Mouse (Mus musculus) hindbrain, embryonic 12.5 days (tissue): ENCODE measurements around the gene Stau1. TPM values are rescaled to one million over a fixed set of nuclear protein-coding genes. Genes with fewer than 3 reads are reported as not detected.

Experiments
- ATAC-seq: fragments of 200-750 bp; cut with Nextera tagmentation; 2 replicates; pipeline ENCODE4 v1.8.0; 2017; ENCODE audit warnings: moderate TSS enrichment; ENCODE audit not compliant: low FRiP score
- H3K27ac ChIP-seq: fragments of 300-500 bp; sonication (generic); 2 replicates; pipeline ENCODE4 v1.5.1; 2016; ENCODE audit warnings: mild to moderate bottlenecking
- H3K27me3 ChIP-seq: fragments of 300-500 bp; sonication (generic); 2 replicates; pipeline ENCODE4 v1.6.1; 2016; ENCODE audit warnings: mild to moderate bottlenecking
- H3K36me3 ChIP-seq: fragments of 300-500 bp; sonication (generic); 2 replicates; pipeline ENCODE4 v1.6.1; 2016; ENCODE audit warnings: mild to moderate bottlenecking
- H3K4me1 ChIP-seq: fragments of 300-500 bp; sonication (generic); 2 replicates; pipeline ENCODE4 v1.6.1; 2016
- H3K4me2 ChIP-seq: fragments of 300-500 bp; sonication (generic); replicated peaks from 2 replicates; pipeline ENCODE4 v1.6.1; 2016; ENCODE audit warnings: mild to moderate bottlenecking
- H3K4me3 ChIP-seq: fragments of 300-500 bp; sonication (generic); 2 replicates; pipeline ENCODE4 v1.5.1; 2016; ENCODE audit warnings: mild to moderate bottlenecking
- H3K9ac ChIP-seq: fragments of 300-500 bp; sonication (generic); 2 replicates; pipeline ENCODE4 v1.6.1; 2016; ENCODE audit warnings: mild to moderate bottlenecking, moderate library complexity
- H3K9me3 ChIP-seq: fragments of 300-500 bp; sonication (generic); replicated peaks from 2 replicates; pipeline ENCODE4 v1.6.1; 2016; ENCODE audit warnings: mild to moderate bottlenecking
- WGBS: fragments of 180-500 bp; shearing (Covaris S2); methylation state at CpG from one replicate; pipeline ENCODE4 v1.1.7; 2016; 5-methylcytosine and 5-hydroxymethylcytosine counted together
- polyA plus RNA-seq: library from polyadenylated mRNA; unstranded; fragments of >200 nt; fragmentation: Nextera tagmentation; extraction: Ambion mirVana; gene quantifications from 2 replicates; pipeline ENCODE4 v1.2.1, GENCODE M21; 2016

Gene Stau1
- polyA plus RNA-seq, 1 experiment from 2014 or later: 115 TPM

- Histone ChIP-seq H3K27me3 (no peaks in the 10 kb centered on the region), H3K4me2 (no peak overlapping the region), H3K4me1 (0 out of 2 replicates have a peak, but pooled peaks cover 6% of the 10 kb centered on the region), H3K27ac (no peak overlapping the region), H3K36me3 (peaks cover under 1% of the 10 kb centered on the region; the same call in 1 of the 2 replicates), H3K9me3 (no peaks in the 10 kb centered on the region), H3K9ac (no peak overlapping the region), H3K4me3 (no peak overlapping the region)
- 68% methylated on average over 3 of the region's 3 CpGs for WGBS
- no peak for ATAC-seq
These were observed 18.6 kb downstream of the Stau1 start for GRCm38 (mm10) chr2:166977490-166977889.

GRCm38 (mm10) chr2:166976356-166976755 is 19.7 kb downstream of the Stau1 start:
- WGBS: 73% methylated on average over 3 of the region's 3 CpGs
- Histone ChIP-seq H3K9ac (no peak overlapping the region), H3K4me2 (no peak overlapping the region), H3K27ac (no peak overlapping the region), H3K4me1 (0 out of 2 replicates have a peak, but pooled peaks cover 6% of the 10 kb centered on the region), H3K36me3 (no peaks in the 10 kb centered on the region), H3K4me3 (no peak overlapping the region), H3K9me3 (no peaks in the 10 kb centered on the region), H3K27me3 (no peaks in the 10 kb centered on the region)
- no peak for ATAC-seq

- no peak overlapping the region for H3K27ac ChIP-seq
- ATAC-seq: no peak
- H3K36me3 ChIP-seq: no peaks in the 10 kb centered on the region
- no peaks in the 10 kb centered on the region for H3K9me3 ChIP-seq
- no peak overlapping the region for H3K9ac ChIP-seq
- H3K4me3 ChIP-seq: no peak overlapping the region
- H3K27me3 ChIP-seq: no peaks in the 10 kb centered on the region
- H3K4me1 ChIP-seq: 0 out of 2 replicates have a peak, but pooled peaks cover 6% of the 10 kb centered on the region
- WGBS: 89% methylated on average over 6 of the region's 6 CpGs
- H3K4me2 ChIP-seq: no peak overlapping the region
These were observed 21.8 kb downstream of the Stau1 start for GRCm38 (mm10) chr2:166974177-166974872.

GRCm38 (mm10) chr2:166973153-166973552 is 22.9 kb downstream of the Stau1 start:
- Histone ChIP-seq H3K9ac (no peak overlapping the region), H3K9me3 (no peaks in the 10 kb centered on the region), H3K27ac (no peak overlapping the region), H3K27me3 (no peaks in the 10 kb centered on the region), H3K36me3 (no peaks in the 10 kb centered on the region), H3K4me2 (no peak overlapping the region), H3K4me3 (no peak overlapping the region), H3K4me1 (0 out of 2 replicates have a peak, but pooled peaks cover 6% of the 10 kb centered on the region)
- no peak for ATAC-seq
- WGBS: 82% methylated on average over 1 of the region's 1 CpGs

DNA sequence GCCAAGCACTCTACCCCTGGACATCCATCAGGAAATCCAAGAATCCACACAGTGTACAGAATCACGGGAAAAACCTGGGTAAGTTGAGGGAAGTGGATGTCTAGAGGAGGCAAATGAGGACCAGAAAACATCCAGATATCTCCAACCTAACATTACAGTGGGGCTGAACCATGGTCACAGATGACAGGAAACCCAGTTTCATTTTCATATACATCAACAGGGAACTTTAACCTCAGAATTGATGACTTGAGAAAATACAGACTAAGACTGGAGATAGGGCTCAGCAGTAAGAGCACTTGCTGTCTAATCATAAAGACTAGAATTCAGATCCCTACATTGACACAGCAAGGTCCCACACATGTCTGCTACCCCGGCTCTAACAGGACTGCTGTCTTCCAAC is 31.3 kb downstream of the Stau1 start:
- Histone ChIP-seq H3K9ac (no peak overlapping the region), H3K36me3 (peaks cover 22% of the 10 kb centered on the region), H3K27me3 (no peaks in the 10 kb centered on the region), H3K27ac (no peak overlapping the region), H3K9me3 (no peaks in the 10 kb centered on the region), H3K4me1 (no peaks in the 10 kb centered on the region), H3K4me2 (no peak overlapping the region), H3K4me3 (no peak overlapping the region)
- WGBS: 86% methylated on average over 2 of the region's 2 CpGs
- ATAC-seq: no peak

GRCm38 (mm10) chr2:166963257-166963656 is 32.8 kb downstream of the Stau1 start:
- no peaks in the 10 kb centered on the region for H3K4me1 ChIP-seq
- no peaks in the 10 kb centered on the region for H3K9me3 ChIP-seq
- no peak overlapping the region for H3K4me2 ChIP-seq
- no peak overlapping the region for H3K4me3 ChIP-seq
- WGBS: 91% methylated on average over 8 of the region's 8 CpGs
- ATAC-seq: no peak
- H3K27me3 ChIP-seq: no peaks in the 10 kb centered on the region
- H3K36me3 ChIP-seq: peaks cover 37% of the 10 kb centered on the region
- H3K9ac ChIP-seq: no peak overlapping the region
- no peak overlapping the region for H3K27ac ChIP-seq

GRCm38 (mm10) chr2:166960648-166961330 is 35.3 kb downstream of the Stau1 start:
- Histone ChIP-seq H3K27ac (no peak overlapping the region), H3K9ac (no peak overlapping the region), H3K4me2 (no peak overlapping the region), H3K4me1 (no peaks in the 10 kb centered on the region), H3K4me3 (no peak overlapping the region), H3K9me3 (no peaks in the 10 kb centered on the region), H3K36me3 (peaks cover 59% of the 10 kb centered on the region), H3K27me3 (no peaks in the 10 kb centered on the region)
- 91% methylated on average over 8 of the region's 8 CpGs for WGBS
- ATAC-seq: no peak

GRCm38 (mm10) chr2:166956805-166957204 is 39.3 kb downstream of the Stau1 start:
- whole genome bisulfite sequencing: 56% methylated on average over 7 of the region's 7 CpGs
- Histone ChIP-seq H3K9ac (no peak overlapping the region), H3K36me3 (peaks cover 90% of the 10 kb centered on the region), H3K27ac (no peak overlapping the region), H3K4me1 (no peaks in the 10 kb centered on the region), H3K27me3 (no peaks in the 10 kb centered on the region), H3K4me2 (no peak overlapping the region), H3K4me3 (no peak overlapping the region), H3K9me3 (no peaks in the 10 kb centered on the region)
- ATAC-seq: no peak

- no peak overlapping the region for H3K4me2 ChIP-seq
- 85% methylated on average over 6 of the region's 6 CpGs for WGBS
These were observed 43.9 kb downstream of the Stau1 start for GRCm38 (mm10) chr2:166952151-166952550.

GRCm38 (mm10) chr2:166950853-166951648 is 45.0 kb downstream of the Stau1 start:
- H3K36me3 ChIP-seq: peaks cover 92% of the 10 kb centered on the region
- no peak for ATAC-seq
- 79% methylated on average over 14 of the region's 14 CpGs for WGBS

More at GRCm38 (mm10) chr2:166952151-166952550, 43.9 kb downstream of the Stau1 start:
- ATAC-seq: no peak
- no peak overlapping the region for H3K4me3 ChIP-seq
- H3K4me1 ChIP-seq: no peaks in the 10 kb centered on the region
- no peaks in the 10 kb centered on the region for H3K9me3 ChIP-seq
- H3K27ac ChIP-seq: no peak overlapping the region
- H3K36me3 ChIP-seq: peaks cover 91% of the 10 kb centered on the region
- no peak overlapping the region for H3K9ac ChIP-seq
- H3K27me3 ChIP-seq: no peaks in the 10 kb centered on the region

GRCm38 (mm10) chr2:166948936-166949335 is 47.2 kb downstream of the Stau1 start:
- Histone ChIP-seq H3K4me3 (no peak overlapping the region), H3K36me3 (peaks cover 89% of the 10 kb centered on the region), H3K27me3 (no peaks in the 10 kb centered on the region), H3K4me1 (no peaks in the 10 kb centered on the region), H3K9me3 (no peaks in the 10 kb centered on the region), H3K4me2 (no peak overlapping the region), H3K9ac (no peak overlapping the region), H3K27ac (no peak overlapping the region)
- WGBS: 90% methylated on average over 10 of the region's 10 CpGs
- ATAC-seq: no peak

More at GRCm38 (mm10) chr2:166950853-166951648, 45.0 kb downstream of the Stau1 start:
- Histone ChIP-seq H3K4me3 (no peak overlapping the region), H3K9ac (no peak overlapping the region), H3K4me2 (no peak overlapping the region), H3K27me3 (no peaks in the 10 kb centered on the region), H3K9me3 (no peaks in the 10 kb centered on the region), H3K4me1 (no peaks in the 10 kb centered on the region), H3K27ac (no peak overlapping the region)

DNA sequence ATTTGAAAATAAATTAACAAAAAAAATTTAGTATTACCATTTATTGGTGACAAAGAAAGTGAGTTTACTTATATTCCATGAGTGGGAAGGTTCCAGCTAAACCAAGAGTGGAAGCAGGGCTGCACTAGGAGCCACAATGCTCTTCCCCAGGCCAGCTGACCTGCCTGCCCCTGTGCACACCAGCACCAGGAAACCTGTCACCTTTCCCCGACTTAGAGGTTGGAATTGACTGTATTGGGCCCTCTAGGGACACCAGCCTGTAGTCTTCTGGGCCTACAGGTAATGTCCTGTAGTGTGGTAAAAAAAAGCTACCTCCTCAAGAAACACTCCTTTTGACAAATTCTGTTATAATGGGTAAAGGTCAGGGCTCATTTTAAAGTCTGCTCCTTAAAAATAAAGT is 47.9 kb downstream of the Stau1 start:
- no peak overlapping the region for H3K27ac ChIP-seq
- no peak overlapping the region for H3K4me3 ChIP-seq
- H3K9ac ChIP-seq: no peak overlapping the region
- H3K4me2 ChIP-seq: no peak overlapping the region
- no peaks in the 10 kb centered on the region for H3K27me3 ChIP-seq
- H3K36me3 ChIP-seq: peaks cover 90% of the 10 kb centered on the region
- 68% methylated on average over 1 of the region's 1 CpGs for WGBS
- H3K9me3 ChIP-seq: no peaks in the 10 kb centered on the region
- H3K4me1 ChIP-seq: no peaks in the 10 kb centered on the region
- ATAC-seq: no peak
